ENCODE assay signal across 8 mouse cellular contexts in the genomic region with DNA sequence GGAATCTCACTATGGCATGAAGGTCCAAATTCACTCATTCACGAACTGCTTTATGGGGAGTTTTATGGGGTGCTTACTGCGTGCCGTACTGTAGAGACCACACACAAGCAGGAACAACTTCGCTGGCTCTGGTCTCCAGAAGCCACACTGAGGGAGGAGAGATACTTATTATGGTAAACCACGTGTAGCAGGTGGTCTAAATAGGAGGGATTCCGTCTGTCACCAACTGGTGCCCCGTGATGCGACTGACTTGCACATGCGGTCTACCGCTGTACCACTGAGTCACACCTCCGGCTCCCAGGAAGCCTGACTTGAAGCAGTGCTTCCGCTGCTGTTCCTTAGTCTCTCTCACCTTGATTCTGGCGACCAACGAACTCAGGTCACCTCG. TPM values are rescaled to one million over a fixed set of nuclear protein-coding genes. Genes with fewer than 3 reads are reported as not detected.
DNase-seq lines count a peak whose midpoint lies in the region; ATAC-seq and TF ChIP-seq lines count a peak whose summit lies in the region.

No protein-coding gene starts in this region.

- DNase-seq in cerebellum, adult 11-12 months, result peak; percentile 62
- DNase-seq in cerebellum, adult 8-10 months, result no peak
- DNase-seq in testis, postnatal 14 days (ENCODE audit: low spot score), result no peak
- no peak for DNase-seq in hindbrain, embryonic 14.5 days (ENCODE audit: low spot score)
- DNase-seq in right cerebral cortex, postnatal 14 days, result peak; percentile 20
- no peak for DNase-seq in embryo, embryonic 10.5 days (ENCODE audit: low spot score)

- H3K27ac ChIP-seq in testis, adult 2 months (ENCODE audit: control insufficient read depth, insufficient read depth, low read depth, low read length), result no peak overlapping the region
- peak overlapping the region; percentile 98 for H3K27ac ChIP-seq in hindbrain, embryonic 14.5 days
- peak overlapping the region; percentile 100 for H3K27ac ChIP-seq in lung, embryonic 15.5 days

- H3K9ac ChIP-seq in hindbrain, embryonic 14.5 days, result peak overlapping the region; percentile 90; the same call in 1 of the 2 replicates
- H3K9ac ChIP-seq in lung, embryonic 15.5 days, result peak overlapping the region; percentile 91

- no peak for TF ChIP-seq CTCF in testis, adult 2 months (IDR thresholded peaks at IDR 0.05; ENCODE audit: control insufficient read depth, insufficient read depth, insufficient replicate concordance, low read depth, low read length)

- WGBS in hindbrain, embryonic 14.5 days, result 2% methylated on average over 15 of the region's 15 CpGs
- 1% methylated on average over 15 of the region's 15 CpGs for WGBS in lung, embryonic 15.5 days

- peak overlapping the region; percentile 81 for H3K4me3 ChIP-seq in testis, adult 2 months (ENCODE audit: control insufficient read depth, low read depth, low read length)
- peak overlapping the region; percentile 90 for H3K4me3 ChIP-seq in hindbrain, embryonic 14.5 days (replicated peaks; ENCODE audit: low read length)
- peak overlapping the region; percentile 94 for H3K4me3 ChIP-seq in lung, embryonic 15.5 days

- no peaks in the 10 kb centered on the region for H3K36me3 ChIP-seq in testis, adult 2 months (ENCODE audit: control insufficient read depth, insufficient read depth, low read length)
- H3K36me3 ChIP-seq in hindbrain, embryonic 14.5 days (replicated peaks; ENCODE audit: control insufficient read depth, insufficient read depth), result no peaks in the 10 kb centered on the region
- peaks cover 11% of the 10 kb centered on the region; the same call in 1 of the 2 replicates for H3K36me3 ChIP-seq in lung, embryonic 15.5 days

- H3K4me2 ChIP-seq in hindbrain, embryonic 14.5 days (replicated peaks), result peak overlapping the region; percentile 93
- H3K4me2 ChIP-seq in lung, embryonic 15.5 days, result peak overlapping the region; percentile 86

- H3K4me1 ChIP-seq in testis, adult 2 months (ENCODE audit: control insufficient read depth, insufficient read depth, low read length), result peaks cover 18% of the 10 kb centered on the region
- H3K4me1 ChIP-seq in hindbrain, embryonic 14.5 days (replicated peaks; ENCODE audit: control insufficient read depth, insufficient read depth, low read length), result peaks cover 18% of the 10 kb centered on the region
- H3K4me1 ChIP-seq in lung, embryonic 15.5 days, result peaks cover 33% of the 10 kb centered on the region

- peak; percentile 12 for ATAC-seq in hindbrain, embryonic 14.5 days (ENCODE audit: low FRiP score)
- ATAC-seq in lung, embryonic 15.5 days (ENCODE audit: borderline replicate concordance, extremely low read depth, low FRiP score, low TSS enrichment), result no peak; the same call in none of the 2 replicates

- 0 out of 2 replicates have a peak, but pooled peaks cover 2% of the 10 kb centered on the region for H3K27me3 ChIP-seq in testis, adult 2 months (ENCODE audit: control insufficient read depth, insufficient read depth, low read length)
- H3K27me3 ChIP-seq in hindbrain, embryonic 14.5 days (ENCODE audit: control insufficient read depth, insufficient read depth, low read length), result no peaks in the 10 kb centered on the region
- H3K27me3 ChIP-seq in lung, embryonic 15.5 days, result no peaks in the 10 kb centered on the region

- no peak for TF ChIP-seq POLR2A in testis, adult 2 months (IDR thresholded peaks at IDR 0.05; ENCODE audit: control insufficient read depth, low read depth, low read length)

- H3K9me3 ChIP-seq in hindbrain, embryonic 14.5 days (ENCODE audit: control insufficient read depth, low read length), result no peaks in the 10 kb centered on the region
- H3K9me3 ChIP-seq in lung, embryonic 15.5 days, result no peaks in the 10 kb centered on the region

RNA-seq across cellular contexts. Expression of gene Kif13a, which starts 1.0 kb away (rescaled TPM):
- 5.3 and 7.4 TPM in 2 replicates for polyA plus RNA-seq in testis, adult 2 months (2012; rRNA removed)
- polyA plus RNA-seq in hindbrain, embryonic 14.5 days (2014; fragmentation: Nextera tagmentation; extraction: Ambion mirVana), result 14.3 and 15.0 TPM in 2 replicates
- 30.6 and 32.5 TPM in 2 replicates for polyA plus RNA-seq in lung, embryonic 15.5 days (2015; fragmentation: Nextera tagmentation; extraction: Ambion mirVana)

Comparison
In these comparisons a context has a peak if more than half of its experiments do, and no peak if none do; other contexts are left out.
1. DNase-seq: peak in cerebellum, adult 11-12 months (single experiment) and right cerebral cortex, postnatal 14 days (single experiment); none in cerebellum, adult 8-10 months (single experiment), testis, postnatal 14 days (single experiment), hindbrain, embryonic 14.5 days (single experiment) and embryo, embryonic 10.5 days (single experiment).
2. Peak in every context shown above with its lines, with median percentiles within 50 percentile points of each other: H3K4me3 ChIP-seq.